Mouse (Mus musculus): ENCODE measurements at regions not wholly inside any gene's neighbourhood (a gene's known extent, or its start where the extent isn't known, plus 50 kb on each side); places are given as distances from the start of the nearest gene placed in this dataset.
A peak's percentile ranks its signal among the peaks of the same experiment; 100 is the strongest.

DNA sequence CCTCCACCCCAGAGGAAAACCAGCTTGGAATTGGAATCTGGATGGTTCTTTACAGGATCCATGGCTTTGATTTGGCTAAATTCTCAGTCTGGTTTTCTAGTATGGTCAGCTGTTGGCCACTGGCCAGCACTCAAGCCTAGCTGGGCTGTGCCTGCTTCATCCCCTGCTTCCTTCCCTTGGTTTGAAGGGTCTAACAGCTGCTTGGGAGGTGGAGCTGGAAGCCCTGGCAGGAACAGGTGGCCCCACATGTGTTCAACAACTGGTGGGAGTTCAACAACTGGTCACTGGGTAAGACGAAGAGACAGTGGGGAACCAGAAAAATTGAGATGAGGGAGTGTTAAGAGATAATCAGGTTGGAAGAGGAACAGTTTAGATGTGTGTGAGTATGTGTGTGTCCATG is 82.3 kb upstream of the C2cd4b start:
- no peaks in the 10 kb centered on the region for H3K27me3 ChIP-seq (ENCODE audit: control insufficient read depth, insufficient read depth, low read depth, low read length)
- H3K9ac ChIP-seq (ENCODE audit: low read length): no peak overlapping the region
- no peak for ATAC-seq (ENCODE audit: low read depth)
- H3K36me3 ChIP-seq (ENCODE audit: control insufficient read depth, insufficient read depth, low read length): no peaks in the 10 kb centered on the region
- no peak overlapping the region for H3K27ac ChIP-seq (ENCODE audit: low read length)
- peaks cover 5% of the 10 kb centered on the region; the same call in 1 of the 2 replicates for H3K9me3 ChIP-seq (ENCODE audit: control insufficient read depth, low read length)
- WGBS: 26% methylated on average over 1 of the region's 1 CpGs
- H3K4me3 ChIP-seq (ENCODE audit: low read length): no peak overlapping the region
- no peaks in the 10 kb centered on the region for H3K4me1 ChIP-seq (replicated peaks; ENCODE audit: control insufficient read depth, insufficient read depth, low read length)
- no peak overlapping the region for H3K4me2 ChIP-seq (ENCODE audit: low read depth, low read length)

DNA sequence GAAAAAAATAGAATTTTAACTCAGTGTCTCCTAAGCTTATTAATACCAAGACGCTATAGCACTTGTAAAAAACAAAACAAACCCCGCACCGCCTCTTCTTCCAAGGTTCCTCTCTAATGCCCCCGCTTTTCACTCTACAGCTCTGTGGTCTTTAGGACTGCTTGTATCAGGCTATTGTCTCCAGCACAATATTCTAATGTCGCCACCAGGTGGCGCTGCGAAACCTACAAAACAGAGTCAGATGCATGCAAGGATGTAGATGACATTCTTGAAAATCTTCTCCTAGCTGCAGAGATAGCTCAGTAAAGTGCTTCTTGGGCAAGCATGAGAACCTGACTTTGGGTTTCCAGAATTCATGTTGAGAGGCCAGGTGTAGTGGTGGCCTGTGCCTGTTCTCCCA is 75.9 kb upstream of the C2cd4b start:
- Histone ChIP-seq H3K27me3 (ENCODE audit: control insufficient read depth, insufficient read depth, low read depth, low read length) (no peaks in the 10 kb centered on the region), H3K4me3 (ENCODE audit: low read length) (no peak overlapping the region), H3K4me1 (replicated peaks; ENCODE audit: control insufficient read depth, insufficient read depth, low read length) (no peaks in the 10 kb centered on the region), H3K36me3 (ENCODE audit: control insufficient read depth, insufficient read depth, low read length) (no peaks in the 10 kb centered on the region), H3K9me3 (ENCODE audit: control insufficient read depth, low read length) (peaks cover 6% of the 10 kb centered on the region), H3K9ac (ENCODE audit: low read length) (no peak overlapping the region), H3K4me2 (ENCODE audit: low read depth, low read length) (no peak overlapping the region), H3K27ac (ENCODE audit: low read length) (no peak overlapping the region)
- ATAC-seq (ENCODE audit: low read depth): no peak
- WGBS: 6% methylated on average over 7 of the region's 7 CpGs

DNA sequence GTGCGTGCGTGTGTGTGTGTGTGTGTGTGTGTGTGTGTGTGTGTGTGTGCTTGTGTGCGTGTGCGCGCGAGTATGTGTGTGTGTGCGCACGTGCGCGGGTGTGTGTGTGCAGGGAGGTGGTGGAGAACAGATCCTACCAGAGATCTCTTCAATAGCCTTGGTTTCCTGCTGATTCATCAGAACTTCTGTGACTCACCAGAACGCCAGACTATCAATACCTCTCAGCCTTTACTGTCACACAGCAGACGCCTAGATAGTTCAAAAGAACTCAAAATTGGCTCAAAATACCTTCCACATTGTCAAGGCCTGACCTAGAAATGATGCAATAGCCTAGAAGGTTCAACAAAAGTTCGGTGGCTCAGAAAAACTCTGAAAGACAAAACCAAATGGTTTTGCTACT is 66.8 kb upstream of the C2cd4b start:
- Histone ChIP-seq H3K36me3 (ENCODE audit: control insufficient read depth, insufficient read depth, low read length) (no peaks in the 10 kb centered on the region), H3K27me3 (ENCODE audit: control insufficient read depth, insufficient read depth, low read depth, low read length) (no peaks in the 10 kb centered on the region), H3K4me1 (replicated peaks; ENCODE audit: control insufficient read depth, insufficient read depth, low read length) (no peaks in the 10 kb centered on the region), H3K9ac (ENCODE audit: low read length) (no peak overlapping the region), H3K27ac (ENCODE audit: low read length) (no peak overlapping the region), H3K4me2 (ENCODE audit: low read depth, low read length) (no peak overlapping the region), H3K4me3 (ENCODE audit: low read length) (no peak overlapping the region), H3K9me3 (ENCODE audit: control insufficient read depth, low read length) (0 out of 2 replicates have a peak, but pooled peaks cover 3% of the 10 kb centered on the region)
- 77% methylated on average over 13 of the region's 13 CpGs for WGBS
- no peak for ATAC-seq (ENCODE audit: low read depth)

DNA sequence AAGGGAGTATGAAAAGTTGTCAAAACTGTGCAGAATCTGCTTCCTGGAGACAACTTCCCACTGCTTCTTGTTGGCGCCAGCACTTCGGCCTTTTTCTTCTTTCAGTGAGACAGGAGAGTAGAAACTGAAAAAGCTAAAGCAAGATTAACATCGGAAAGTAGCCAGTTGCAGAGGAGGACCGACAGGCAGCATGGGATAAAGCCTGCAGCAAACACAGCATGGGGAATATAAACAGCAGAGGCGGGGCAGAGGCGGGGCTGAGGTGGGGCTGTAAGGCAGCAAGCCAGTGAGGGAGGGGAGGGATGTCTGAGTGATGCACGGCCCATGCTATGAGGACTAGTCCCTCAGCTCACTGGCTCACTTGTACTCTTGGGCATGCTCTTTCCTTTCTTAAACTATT is 65.5 kb upstream of the C2cd4b start:
- H3K9me3 ChIP-seq (ENCODE audit: control insufficient read depth, low read length): 0 out of 2 replicates have a peak, but pooled peaks cover 3% of the 10 kb centered on the region
- H3K27me3 ChIP-seq (ENCODE audit: control insufficient read depth, insufficient read depth, low read depth, low read length): no peaks in the 10 kb centered on the region
- no peak for ATAC-seq (ENCODE audit: low read depth)
- H3K27ac ChIP-seq (ENCODE audit: low read length): no peak overlapping the region
- H3K36me3 ChIP-seq (ENCODE audit: control insufficient read depth, insufficient read depth, low read length): no peaks in the 10 kb centered on the region
- H3K4me1 ChIP-seq (replicated peaks; ENCODE audit: control insufficient read depth, insufficient read depth, low read length): no peaks in the 10 kb centered on the region
- H3K4me2 ChIP-seq (ENCODE audit: low read depth, low read length): peak overlapping the region; percentile 15; the same call in 1 of the 2 replicates
- no peak overlapping the region for H3K4me3 ChIP-seq (ENCODE audit: low read length)
- no peak overlapping the region for H3K9ac ChIP-seq (ENCODE audit: low read length)
- WGBS: 21% methylated on average over 7 of the region's 7 CpGs

DNA sequence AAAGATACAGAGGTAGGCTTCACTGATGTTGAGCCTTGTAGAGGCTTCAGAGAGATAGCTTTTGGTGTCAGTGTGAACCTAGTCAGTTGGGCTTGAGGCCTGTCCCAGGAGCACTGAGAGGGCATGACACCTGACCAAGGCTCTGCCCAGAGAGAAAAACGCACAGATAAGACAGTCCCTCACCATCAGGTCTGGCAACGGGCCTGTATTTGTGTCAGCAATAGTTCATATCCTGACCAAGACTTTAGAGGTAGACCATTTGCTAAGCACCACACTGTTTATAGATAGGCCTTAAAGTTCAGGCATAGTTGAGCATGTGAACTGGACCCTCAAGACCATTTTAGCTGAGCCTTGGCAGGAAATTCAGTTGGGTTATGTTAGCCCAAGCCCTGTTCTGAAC is 60.4 kb upstream of the C2cd4b start:
- no peak overlapping the region for H3K9ac ChIP-seq (ENCODE audit: low read length)
- no peaks in the 10 kb centered on the region for H3K36me3 ChIP-seq (ENCODE audit: control insufficient read depth, insufficient read depth, low read length)
- no peaks in the 10 kb centered on the region for H3K27me3 ChIP-seq (ENCODE audit: control insufficient read depth, insufficient read depth, low read depth, low read length)
- 88% methylated on average over 2 of the region's 2 CpGs for WGBS
- no peaks in the 10 kb centered on the region for H3K4me1 ChIP-seq (replicated peaks; ENCODE audit: control insufficient read depth, insufficient read depth, low read length)
- no peak overlapping the region for H3K4me3 ChIP-seq (ENCODE audit: low read length)
- 0 out of 2 replicates have a peak, but pooled peaks cover 3% of the 10 kb centered on the region for H3K9me3 ChIP-seq (ENCODE audit: control insufficient read depth, low read length)
- no peak overlapping the region for H3K27ac ChIP-seq (ENCODE audit: low read length)
- ATAC-seq (ENCODE audit: low read depth): no peak
- no peak overlapping the region for H3K4me2 ChIP-seq (ENCODE audit: low read depth, low read length)

DNA sequence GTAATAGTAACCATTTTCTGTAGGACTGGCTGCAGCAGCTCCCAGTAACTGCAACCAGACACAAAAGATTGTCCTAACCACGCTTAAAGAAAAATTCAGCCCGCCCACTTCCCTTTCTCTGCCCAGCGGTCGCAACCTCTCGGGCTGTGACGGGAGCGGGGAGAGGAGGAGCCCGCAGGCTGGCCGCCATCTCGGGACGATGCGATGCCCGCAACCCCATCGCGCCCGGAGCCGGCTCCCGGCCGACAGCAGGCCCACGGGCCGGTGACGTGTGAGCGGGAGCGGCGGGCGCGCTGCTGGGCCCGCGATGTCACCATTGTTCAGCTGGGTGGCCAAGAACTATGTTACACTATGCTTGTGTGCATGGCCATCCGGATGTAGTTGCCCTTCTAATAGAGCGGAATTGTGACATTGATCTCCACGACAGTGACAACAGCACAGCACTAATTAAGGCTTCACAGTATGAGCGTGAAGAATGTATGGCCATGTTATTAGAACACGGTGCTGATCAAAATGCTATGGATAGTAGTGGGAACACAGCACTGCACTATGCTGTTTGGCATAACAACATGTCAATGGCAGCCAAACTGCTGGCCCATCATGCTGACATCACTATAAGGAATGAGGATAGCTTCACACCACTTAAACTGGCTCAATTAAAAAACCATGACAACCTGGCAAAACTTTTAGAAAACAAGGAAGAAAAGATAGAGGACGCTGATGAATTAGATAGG is 59.2 kb upstream of the C2cd4b start:
- no peak overlapping the region for H3K27ac ChIP-seq (ENCODE audit: low read length)
- ATAC-seq (ENCODE audit: low read depth): peak; percentile 69
- H3K36me3 ChIP-seq (ENCODE audit: control insufficient read depth, insufficient read depth, low read length): no peaks in the 10 kb centered on the region
- no peaks in the 10 kb centered on the region for H3K4me1 ChIP-seq (replicated peaks; ENCODE audit: control insufficient read depth, insufficient read depth, low read length)
- H3K9ac ChIP-seq (ENCODE audit: low read length): peak overlapping the region; percentile 65
- H3K9me3 ChIP-seq (ENCODE audit: control insufficient read depth, low read length): 0 out of 2 replicates have a peak, but pooled peaks cover 3% of the 10 kb centered on the region
- 17% methylated on average over 35 of the region's 35 CpGs for WGBS
- peak overlapping the region; percentile 76 for H3K4me2 ChIP-seq (ENCODE audit: low read depth, low read length)
- no peaks in the 10 kb centered on the region for H3K27me3 ChIP-seq (ENCODE audit: control insufficient read depth, insufficient read depth, low read depth, low read length)
- H3K4me3 ChIP-seq (ENCODE audit: low read length): peak overlapping the region; percentile 46

DNA sequence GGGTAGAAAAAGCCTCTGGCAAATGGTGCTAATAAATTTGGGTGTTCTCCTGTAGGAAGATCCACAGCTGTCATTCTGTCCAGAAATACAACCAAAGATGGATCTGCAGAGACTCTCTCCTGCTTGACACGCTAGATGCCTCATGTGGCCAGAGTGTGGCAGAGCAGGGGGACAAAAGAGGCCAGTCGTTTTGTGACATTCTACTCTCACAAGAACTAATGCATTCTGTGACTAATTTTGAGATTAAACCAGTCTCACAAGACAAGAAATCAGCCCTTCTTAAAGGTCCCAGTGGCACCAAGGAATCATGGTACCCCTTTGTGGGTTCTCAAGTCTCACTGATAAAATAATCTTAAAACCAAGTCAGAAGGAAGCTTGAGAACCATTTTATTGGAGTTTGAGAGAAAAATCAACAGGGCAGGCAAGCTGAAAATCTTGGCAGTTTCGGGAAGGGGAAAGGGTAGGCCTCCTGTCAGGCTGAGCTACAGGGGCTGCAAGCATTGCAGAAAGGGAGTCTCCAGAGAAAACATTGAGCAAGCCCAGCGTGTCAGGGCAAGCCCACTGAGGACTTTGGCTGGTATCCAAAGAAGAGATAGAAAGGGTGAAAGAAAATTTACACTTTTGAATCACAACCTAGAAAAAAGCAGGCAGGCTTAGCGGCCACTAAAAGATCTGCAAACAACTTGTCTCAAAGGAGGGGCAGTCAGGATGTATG is 50.8 kb upstream of the C2cd4b start:
- 0 out of 2 replicates have a peak, but pooled peaks have one; percentile 25 for ATAC-seq (ENCODE audit: low read depth)
- no peak overlapping the region for H3K4me3 ChIP-seq (ENCODE audit: low read length)
- peak overlapping the region; percentile 55; the same call in 1 of the 2 replicates for H3K27ac ChIP-seq (ENCODE audit: low read length)
- 32% methylated on average over 5 of the region's 5 CpGs for WGBS
- H3K4me1 ChIP-seq (replicated peaks; ENCODE audit: control insufficient read depth, insufficient read depth, low read length): peaks cover 12% of the 10 kb centered on the region
- no peaks in the 10 kb centered on the region for H3K9me3 ChIP-seq (ENCODE audit: control insufficient read depth, low read length)
- no peaks in the 10 kb centered on the region for H3K36me3 ChIP-seq (ENCODE audit: control insufficient read depth, insufficient read depth, low read length)
- no peak overlapping the region for H3K4me2 ChIP-seq (ENCODE audit: low read depth, low read length)
- no peaks in the 10 kb centered on the region; the same call in 1 of the 2 replicates for H3K27me3 ChIP-seq (ENCODE audit: control insufficient read depth, insufficient read depth, low read depth, low read length)
- H3K9ac ChIP-seq (ENCODE audit: low read length): no peak overlapping the region

All from lung, embryonic 16.5 days (tissue).